Mouse (Mus musculus) E14TG2a.4 (cell line): ENCODE measurements at regions not wholly inside any gene's neighbourhood (a gene's known extent, or its start where the extent isn't known, plus 50 kb on each side); places are given as distances from the start of the nearest gene placed in this dataset.

Source experiments
- CTCF ChIP-seq: conservative IDR thresholded peaks from 2 replicates; pipeline ENCODE4 v1.5.1; 2014; ENCODE audit warnings: low read length
- NANOG ChIP-seq: IDR thresholded peaks from 2 replicates; pipeline ENCODE4 v1.6.1; 2014; ENCODE audit warnings: borderline replicate concordance, low read length, mixed read lengths

GRCm38 (mm10) chr3:17667016-17667415, 281.2 kb upstream of the Cypt12 start:
- no peak for TF ChIP-seq CTCF
- no peak for TF ChIP-seq NANOG
